Mouse (Mus musculus): ENCODE results near the gene Atp6v1c2.

Atp6v1c2 gene

GRCm38 (mm10) chr12:17255602-17256001 is 73.6 kb downstream of the Atp6v1c2 start:
- no peak for DNase-seq

- peak; percentile 73 for DNase-seq
These were observed 76.1 kb downstream of the Atp6v1c2 start for GRCm38 (mm10) chr12:17253069-17253468.

DNA sequence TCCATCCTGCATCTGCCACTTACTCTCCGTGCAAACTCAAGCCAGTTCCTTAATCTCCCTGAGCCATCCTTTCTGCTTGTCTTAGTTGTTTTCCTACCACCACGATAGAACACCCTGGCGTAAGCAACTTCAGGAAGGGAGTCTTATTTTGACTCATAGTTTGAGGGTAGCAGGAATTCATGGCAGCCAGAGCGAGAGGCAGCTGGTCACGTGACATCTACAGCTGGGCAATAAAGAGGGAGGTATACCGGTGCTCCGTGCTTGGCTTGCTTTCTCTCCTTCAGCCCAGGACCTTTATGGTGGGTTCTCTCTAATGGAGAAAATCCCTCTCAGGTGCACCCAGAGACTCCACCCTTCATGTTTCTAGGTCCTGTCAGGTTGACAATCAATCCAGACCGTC is 78.2 kb downstream of the Atp6v1c2 start:
- no peak for DNase-seq

DNA sequence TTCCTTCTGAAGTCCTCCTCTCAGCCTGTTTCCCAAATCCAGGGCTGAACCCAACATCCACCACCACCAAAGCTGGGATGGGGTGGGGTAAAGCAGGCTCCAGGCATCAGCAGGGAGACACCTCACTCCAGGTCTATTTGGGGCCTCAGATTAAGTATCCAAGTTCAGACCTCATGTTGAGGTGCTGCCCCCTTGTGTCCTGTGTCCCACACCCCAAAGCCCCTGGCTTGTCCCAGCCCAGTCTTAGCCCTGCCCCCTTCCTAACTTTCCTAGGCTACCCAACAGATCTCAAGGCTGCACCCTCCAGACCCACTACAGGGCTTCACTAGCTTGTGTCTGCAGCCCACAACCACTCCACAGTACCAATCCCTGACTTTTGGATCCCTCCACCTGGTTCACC is 87.1 kb downstream of the Atp6v1c2 start:
- no peak for DNase-seq

DNA sequence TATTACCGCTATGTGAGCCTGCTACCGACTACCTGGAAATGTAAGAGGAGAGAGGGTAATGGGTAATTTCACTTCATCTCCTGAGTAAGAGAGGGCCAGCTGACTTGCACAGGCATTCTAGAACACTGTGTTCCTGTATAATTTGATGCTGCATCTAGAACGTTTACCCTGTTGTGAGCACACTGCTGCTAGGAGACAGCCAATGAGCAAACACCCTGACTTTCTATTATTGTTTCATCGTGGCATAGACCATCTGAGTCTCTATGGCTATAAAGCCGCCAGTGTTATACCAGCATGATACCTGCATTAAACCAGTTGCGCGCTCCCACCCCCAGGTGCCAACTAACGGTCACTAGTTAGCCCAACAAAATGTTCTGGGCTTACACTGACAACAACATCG is 87.5 kb downstream of the Atp6v1c2 start:
- DNase-seq, result peak; percentile 54

DNA sequence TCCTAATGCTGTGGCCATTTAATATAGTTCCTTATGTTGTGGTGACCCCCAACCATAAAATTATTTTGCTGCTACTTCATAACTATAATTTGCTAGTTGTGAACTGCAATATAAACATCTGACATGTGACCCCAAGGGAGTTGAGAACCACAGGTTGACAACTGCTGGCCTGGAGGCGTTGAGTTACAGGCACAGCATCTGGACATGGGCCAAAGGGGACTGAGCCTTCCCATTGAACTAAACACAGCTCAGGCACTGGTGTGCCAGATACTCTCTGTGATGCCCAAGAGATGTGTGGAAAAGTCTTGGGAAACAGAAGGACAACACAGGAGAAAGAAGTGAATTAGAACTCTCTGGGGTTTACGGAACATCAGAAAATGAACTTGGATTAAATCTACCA is 88.1 kb downstream of the Atp6v1c2 start:
- DNase-seq, result no peak

DNA sequence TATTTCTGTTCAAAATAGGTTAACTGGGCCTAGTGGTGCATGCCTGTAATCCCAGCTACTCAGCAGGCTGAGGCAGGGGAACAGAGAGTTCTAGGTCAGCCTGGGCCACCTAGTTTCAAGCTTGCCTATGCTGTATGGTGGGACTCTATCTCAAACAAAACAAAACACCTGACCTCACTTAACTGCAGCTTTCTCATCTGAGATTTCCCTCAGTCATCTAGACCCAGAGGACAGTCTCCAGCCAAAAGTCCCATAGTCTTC is 89.8 kb downstream of the Atp6v1c2 start:
- DNase-seq, result no peak

- no peak for DNase-seq
These were observed 90.4 kb downstream of the Atp6v1c2 start for GRCm38 (mm10) chr12:17238588-17239427.

- DNase-seq, result no peak
These were observed 93.4 kb downstream of the Atp6v1c2 start for GRCm38 (mm10) chr12:17235535-17236313.

Data from right cerebral cortex, adult 18-20 months (tissue).